In genomic region chr10:77130561-77131240, GRCm38 (mm10) we compare ENCODE assay signal across 7 mouse cellular contexts. TPM values are rescaled to one million over a fixed set of nuclear protein-coding genes. Genes with fewer than 3 reads are reported as not detected.
DNase-seq lines count a peak whose midpoint lies in the region; ATAC-seq and TF ChIP-seq lines count a peak whose summit lies in the region.

No protein-coding gene starts in this region.

- H3K4me3 ChIP-seq in embryonic facial prominence, embryonic 10.5 days = no peak overlapping the region
- H3K4me3 ChIP-seq in intestine, postnatal 0 days (ENCODE audit: low read depth, low read length) = no peak overlapping the region
- H3K4me3 ChIP-seq in midbrain, embryonic 12.5 days = no peak overlapping the region

- no peaks in the 10 kb centered on the region for H3K27me3 ChIP-seq in embryonic facial prominence, embryonic 10.5 days (replicated peaks; ENCODE audit: low read depth, poor library complexity, severe bottlenecking)
- H3K27me3 ChIP-seq in intestine, postnatal 0 days (replicated peaks; ENCODE audit: control insufficient read depth, insufficient read depth, low read length) = no peaks in the 10 kb centered on the region
- no peaks in the 10 kb centered on the region for H3K27me3 ChIP-seq in midbrain, embryonic 12.5 days

- intact Hi-C loops in left cerebral cortex, postnatal 36 days (cut with DNase I) = loop anchor here (1.0 kb wide), 1 partner anchor 123 kb away; no protein-coding TSS in a partner anchor

- no peak overlapping the region for H3K4me2 ChIP-seq in intestine, postnatal 0 days (replicated peaks; ENCODE audit: low read depth)
- H3K4me2 ChIP-seq in midbrain, embryonic 12.5 days (replicated peaks) = no peak overlapping the region

- peak; percentile 95 for DNase-seq in adrenal gland, postnatal 10 days
- DNase-seq in embryonic facial prominence, embryonic 10.5 days (ENCODE audit: low spot score) = peak; percentile 93
- DNase-seq in left cerebral cortex, postnatal 36 days (ENCODE audit: low spot score in 2 of 2) = peak; percentile 92 to 95
- peak; percentile 92 for DNase-seq in skeletal muscle tissue, adult 2 months (ENCODE audit: low read depth, low spot score)

- peaks cover 70% of the 10 kb centered on the region for H3K4me1 ChIP-seq in embryonic facial prominence, embryonic 10.5 days
- H3K4me1 ChIP-seq in intestine, postnatal 0 days (replicated peaks; ENCODE audit: control insufficient read depth, insufficient read depth, low read length) = no peaks in the 10 kb centered on the region; the same call in 1 of the 2 replicates
- H3K4me1 ChIP-seq in midbrain, embryonic 12.5 days = peaks cover 36% of the 10 kb centered on the region

- no peak overlapping the region for H3K9ac ChIP-seq in intestine, postnatal 0 days (ENCODE audit: low read depth, low read length)
- no peak overlapping the region for H3K9ac ChIP-seq in midbrain, embryonic 12.5 days (replicated peaks)

- peaks cover 15% of the 10 kb centered on the region for H3K36me3 ChIP-seq in embryonic facial prominence, embryonic 10.5 days (replicated peaks)
- no peaks in the 10 kb centered on the region for H3K36me3 ChIP-seq in intestine, postnatal 0 days (ENCODE audit: control insufficient read depth, insufficient read depth)
- no peaks in the 10 kb centered on the region for H3K36me3 ChIP-seq in midbrain, embryonic 12.5 days

- H3K9me3 ChIP-seq in embryonic facial prominence, embryonic 10.5 days = no peaks in the 10 kb centered on the region
- H3K9me3 ChIP-seq in intestine, postnatal 0 days (ENCODE audit: control insufficient read depth) = no peaks in the 10 kb centered on the region
- no peaks in the 10 kb centered on the region for H3K9me3 ChIP-seq in midbrain, embryonic 12.5 days

- WGBS in embryonic facial prominence, embryonic 10.5 days = 44% methylated on average over 13 of the region's 13 CpGs
- 45% methylated on average over 13 of the region's 13 CpGs for WGBS in intestine, postnatal 0 days
- WGBS in midbrain, embryonic 12.5 days = 43% methylated on average over 13 of the region's 13 CpGs

- H3K27ac ChIP-seq in embryonic facial prominence, embryonic 10.5 days (replicated peaks) = peak overlapping the region; percentile 73
- no peak overlapping the region for H3K27ac ChIP-seq in intestine, postnatal 0 days (ENCODE audit: low read depth, low read length)
- H3K27ac ChIP-seq in midbrain, embryonic 12.5 days (replicated peaks) = no peak overlapping the region

- TF ChIP-seq CTCF in intestine, postnatal 0 days (IDR thresholded peaks at IDR 0.05; ENCODE audit: low read depth) = peak; percentile 100

- ATAC-seq in granulocyte monocyte progenitor cell, adult 5-6 weeks (replicated peaks; ENCODE audit: poor library complexity, severe bottlenecking) = peak; percentile 98
- peak; percentile 49 for ATAC-seq in intestine, postnatal 0 days
- ATAC-seq in midbrain, embryonic 12.5 days (ENCODE audit: low FRiP score, low read depth) = peak; percentile 72

RNA-seq across cellular contexts. Expression of gene Col18a1, which starts 35.6 kb away (rescaled TPM):
- total RNA-seq in adrenal gland, postnatal 10 days (2021) = 100 to 1,000 TPM in 1 of 2 experiments, 10 to 100 TPM in 1; 85.2 to 159 TPM
- polyA plus RNA-seq in embryonic facial prominence, embryonic 10.5 days (2016; fragmentation: Nextera tagmentation; extraction: Ambion mirVana) = 184 and 201 TPM in 2 replicates
- total RNA-seq in granulocyte monocyte progenitor cell, adult 5-6 weeks (2014; fragmentation: Nextera tagmentation) = not detected in 2 replicates
- total RNA-seq in granulocyte monocyte progenitor cell, adult 5-6 weeks (2017) = 0.05 TPM in 1 of 2 replicates, not detected in the other
- polyA plus RNA-seq in intestine, postnatal 0 days (2015; fragmentation: Nextera tagmentation; extraction: Ambion mirVana) = 34.9 and 35.2 TPM in 2 replicates
- 1 to 10 TPM; 3.3 to 4.3 TPM for total RNA-seq in left cerebral cortex, postnatal 36 days (2021)
- 89.2 and 90.0 TPM in 2 replicates for polyA plus RNA-seq in midbrain, embryonic 12.5 days (2016; fragmentation: Nextera tagmentation; extraction: Ambion mirVana)

Comparison
In these comparisons a context has a peak if more than half of its experiments do, and no peak if none do; other contexts are left out.
1. RNA of gene Col18a1, which starts 35.6 kb away (total RNA-seq): 85.2 to 159 TPM in adrenal gland, postnatal 10 days; 3.3 to 4.3 TPM in left cerebral cortex, postnatal 36 days and 0.05 TPM in granulocyte monocyte progenitor cell, adult 5-6 weeks; every median in the first group is over 10 times any median in the second.
2. Peak in every context shown above with its lines, with median percentiles within 50 percentile points of each other: DNase-seq and ATAC-seq.